Mouse (Mus musculus) bone marrow macrophage, adult 2 months (primary cell): Measurements from ENCODE around the gene Mlc1.

Source experiments
- CTCF ChIP-seq: IDR thresholded peaks from 2 replicates; pipeline ENCODE4 v1.5.1; 2012; ENCODE audit warnings: low read depth, mild to moderate bottlenecking, low read length, moderate library complexity
- POLR2A ChIP-seq: IDR thresholded peaks from 2 replicates; pipeline ENCODE4 v1.6.1; 2012; ENCODE audit warnings: mild to moderate bottlenecking, low read depth, low read length, borderline replicate concordance

GRCm38 (mm10) chr15:88920065-88920464, 58.7 kb downstream of the Mlc1 start:
- TF ChIP-seq CTCF (no peak), POLR2A (no peak)
